Mouse (Mus musculus) CH12.LX (cell line): ENCODE results near the gene Hsdl1. TPM values are rescaled to one million over a fixed set of nuclear protein-coding genes. Genes with fewer than 3 reads are reported as not detected.
A peak's percentile ranks its signal among the peaks of the same experiment; 100 is the strongest.

Experiments used
- DNase-seq: peaks from one replicate; pipeline ENCODE4 v3.0.0-alpha.2; 2013; ENCODE audit errors: extremely low read depth
- H3K27ac ChIP-seq: 2 replicates; pipeline ENCODE4 v1.5.1; 2012; ENCODE audit warnings: low read depth, mild to moderate bottlenecking, control low read depth, moderate library complexity; ENCODE audit not compliant: insufficient read depth
- H3K27me3 ChIP-seq: replicated peaks from 2 replicates; pipeline ENCODE3; 2012; ENCODE audit warnings: inconsistent platforms
- H3K36me3 ChIP-seq, 2 experiments: replicated peaks in 1 of 2; 2 replicates each; pipeline versions ENCODE3 to v1.6.1; 2012; ENCODE audit warnings: inconsistent platforms in 1 of 2, low read length in 1 of 2, mild to moderate bottlenecking in 1 of 2, mixed read lengths in 1 of 2, moderate library complexity in 1 of 2; ENCODE audit not compliant: control insufficient read depth in 1 of 2, insufficient read depth in 1 of 2
- H3K4me1 ChIP-seq, 2 experiments: 2 replicates each; pipeline ENCODE4 v1.6.1; 2012; ENCODE audit warnings: inconsistent platforms in 1 of 2, moderate library complexity in 1 of 2; ENCODE audit not compliant: insufficient read depth in 2 of 2, control insufficient read depth in 1 of 2
- H3K4me2 ChIP-seq: 2 replicates; pipeline ENCODE4 v1.6.1; 2012; ENCODE audit warnings: low read depth, mild to moderate bottlenecking, control low read depth; ENCODE audit not compliant: poor library complexity, insufficient read depth, severe bottlenecking
- H3K4me3 ChIP-seq, 3 experiments: fragments of 150-350 bp in 1 of 3; sonication (generic) in 1 of 3; replicated peaks in 1 of 3; 2 replicates each; pipeline versions ENCODE3 to v1.5.1; 2011 to 2012; ENCODE audit warnings: low read depth in 2 of 3, low read length in 2 of 3, mild to moderate bottlenecking in 2 of 3, moderate library complexity in 2 of 3, control low read depth in 1 of 3, improper control_type of control experiment in 1 of 3, inconsistent platforms in 1 of 3, mixed read lengths in 1 of 3; ENCODE audit not compliant: poor library complexity in 1 of 3
- H3K79me2 ChIP-seq: replicated peaks from 2 replicates; pipeline ENCODE4 v1.6.1; 2012; ENCODE audit warnings: mild to moderate bottlenecking, moderate library complexity; ENCODE audit not compliant: control insufficient read depth, poor library complexity, insufficient read depth, severe bottlenecking; ENCODE audit errors: extremely low read depth
- H3K9ac ChIP-seq: 2 replicates; pipeline ENCODE4 v1.6.1; 2012; ENCODE audit warnings: low read depth, mild to moderate bottlenecking, control low read depth, moderate library complexity; ENCODE audit not compliant: insufficient read depth
- H3K9me3 ChIP-seq: replicated peaks from 2 replicates; pipeline ENCODE3; 2012; ENCODE audit warnings: low read length, inconsistent platforms, mixed read lengths
- BHLHE40 ChIP-seq: IDR thresholded peaks from 2 replicates; pipeline ENCODE4 v1.6.1; 2011; ENCODE audit warnings: mild to moderate bottlenecking, low read depth, low read length, improper control_type of control experiment
- CHD1 ChIP-seq: IDR thresholded peaks from 2 replicates; pipeline ENCODE4 v1.6.1; 2012; ENCODE audit warnings: low read depth, low read length, improper control_type of control experiment, inconsistent platforms
- CHD2 ChIP-seq: IDR thresholded peaks from 2 replicates; pipeline ENCODE4 v1.6.1; 2011; ENCODE audit warnings: low read length, improper control_type of control experiment
- CTCF ChIP-seq, 2 experiments: IDR thresholded peaks in 1 of 2; conservative IDR thresholded peaks in 1 of 2; 2 replicates each; pipeline ENCODE4 v1.5.1; 2011 to 2012; ENCODE audit warnings: low read depth in 2 of 2, low read length in 2 of 2, improper control_type of control experiment in 1 of 2, inconsistent platforms in 1 of 2, mild to moderate bottlenecking in 1 of 2, moderate library complexity in 1 of 2
- E2F4 ChIP-seq: IDR thresholded peaks from 2 replicates; pipeline ENCODE4 v1.6.1; 2011; ENCODE audit warnings: low read depth, low read length, improper control_type of control experiment; ENCODE audit not compliant: insufficient replicate concordance
- ELF1 ChIP-seq: IDR thresholded peaks from 2 replicates; pipeline ENCODE4 v1.6.1; 2014; ENCODE audit warnings: low read depth, mild to moderate bottlenecking, inconsistent platforms, low read length, improper control_type of control experiment
- EP300 ChIP-seq: IDR thresholded peaks from 2 replicates; pipeline ENCODE4 v1.6.1; 2011; ENCODE audit warnings: low read length, improper control_type of control experiment
- ETS1 ChIP-seq: conservative IDR thresholded peaks from 2 replicates; pipeline ENCODE4 v1.6.1; 2012; ENCODE audit warnings: low read depth, mild to moderate bottlenecking, inconsistent platforms, low read length, improper control_type of control experiment, moderate library complexity
- GABPA ChIP-seq: IDR thresholded peaks from 2 replicates; pipeline ENCODE4 v1.6.1; 2012; ENCODE audit warnings: low read depth, low read length, improper control_type of control experiment, inconsistent platforms; ENCODE audit not compliant: insufficient replicate concordance
- HCFC1 ChIP-seq: IDR thresholded peaks from 2 replicates; pipeline ENCODE4 v1.6.1; 2012; ENCODE audit warnings: low read depth, mild to moderate bottlenecking, inconsistent platforms, low read length, improper control_type of control experiment
- IRF4 ChIP-seq: IDR thresholded peaks from 2 replicates; pipeline ENCODE4 v1.6.1; 2014; ENCODE audit warnings: low read depth, mild to moderate bottlenecking, inconsistent platforms, low read length, improper control_type of control experiment
- JUN ChIP-seq: IDR thresholded peaks from 2 replicates; pipeline ENCODE4 v1.6.1; 2011; ENCODE audit warnings: low read depth, mild to moderate bottlenecking, low read length, improper control_type of control experiment, moderate library complexity; ENCODE audit not compliant: insufficient read depth
- JUND ChIP-seq: conservative IDR thresholded peaks from 2 replicates; pipeline ENCODE4 v1.6.1; 2011; ENCODE audit warnings: low read depth, low read length, improper control_type of control experiment
- KAT2A ChIP-seq: IDR thresholded peaks from 2 replicates; pipeline ENCODE4 v1.6.1; 2012; ENCODE audit warnings: low read length, improper control_type of control experiment, inconsistent platforms; ENCODE audit not compliant: insufficient replicate concordance
- MAFK ChIP-seq: IDR thresholded peaks from 2 replicates; pipeline ENCODE4 v1.6.1; 2011; ENCODE audit warnings: low read length, improper control_type of control experiment; ENCODE audit not compliant: insufficient replicate concordance
- MAX ChIP-seq: IDR thresholded peaks from 2 replicates; pipeline ENCODE4 v1.6.1; 2011; ENCODE audit warnings: low read length, improper control_type of control experiment
- MAZ ChIP-seq: IDR thresholded peaks from 2 replicates; pipeline ENCODE4 v1.6.1; 2012; ENCODE audit warnings: low read depth, mild to moderate bottlenecking, inconsistent platforms, low read length, improper control_type of control experiment, moderate library complexity
- MEF2A ChIP-seq: IDR thresholded peaks from 2 replicates; pipeline ENCODE4 v1.6.1; 2014; ENCODE audit warnings: low read depth, mild to moderate bottlenecking, inconsistent platforms, low read length, improper control_type of control experiment, borderline replicate concordance
- MXI1 ChIP-seq: IDR thresholded peaks from 2 replicates; pipeline ENCODE4 v1.6.1; 2011; ENCODE audit warnings: mild to moderate bottlenecking, low read depth, low read length, improper control_type of control experiment
- MYC ChIP-seq: IDR thresholded peaks from 2 replicates; pipeline ENCODE4 v1.6.1; 2011; ENCODE audit warnings: low read depth, mild to moderate bottlenecking, improper control_type of control experiment, low read length
- NELFE ChIP-seq: IDR thresholded peaks from 2 replicates; pipeline ENCODE4 v1.6.1; 2011; ENCODE audit warnings: low read depth, low read length, improper control_type of control experiment
- NRF1 ChIP-seq: IDR thresholded peaks from 2 replicates; pipeline ENCODE4 v1.6.1; 2014; ENCODE audit warnings: low read depth, mild to moderate bottlenecking, inconsistent platforms, low read length, improper control_type of control experiment, moderate library complexity
- PAX5 ChIP-seq: IDR thresholded peaks from 2 replicates; pipeline ENCODE4 v1.6.1; 2012; ENCODE audit warnings: low read length, inconsistent platforms, mixed read lengths
- POLR2A ChIP-seq: IDR thresholded peaks from 2 replicates; pipeline ENCODE4 v1.6.1; 2011; ENCODE audit warnings: low read depth, mild to moderate bottlenecking, improper control_type of control experiment, low read length
- POLR2AphosphoS2 ChIP-seq: IDR thresholded peaks from 2 replicates; pipeline ENCODE4 v1.6.1; 2011; ENCODE audit warnings: low read depth, low read length, improper control_type of control experiment
- RAD21 ChIP-seq: IDR thresholded peaks from 2 replicates; pipeline ENCODE4 v1.6.1; 2011; ENCODE audit warnings: low read depth, mild to moderate bottlenecking, low read length, improper control_type of control experiment, moderate library complexity
- SIN3A ChIP-seq: IDR thresholded peaks from 2 replicates; pipeline ENCODE4 v1.6.1; 2012; ENCODE audit warnings: low read length, improper control_type of control experiment, inconsistent platforms
- SMC3 ChIP-seq: IDR thresholded peaks from 2 replicates; pipeline ENCODE4 v1.6.1; 2011; ENCODE audit warnings: low read depth, low read length, improper control_type of control experiment
- TBP ChIP-seq: conservative IDR thresholded peaks from 2 replicates; pipeline ENCODE4 v1.6.1; 2011; ENCODE audit warnings: low read depth, low read length, improper control_type of control experiment
- TCF12 ChIP-seq: IDR thresholded peaks from 2 replicates; pipeline ENCODE4 v1.6.1; 2014; ENCODE audit warnings: low read depth, mild to moderate bottlenecking, inconsistent platforms, low read length, improper control_type of control experiment
- UBTF ChIP-seq: IDR thresholded peaks from 2 replicates; pipeline ENCODE4 v1.6.1; 2012; ENCODE audit warnings: low read depth, mild to moderate bottlenecking, inconsistent platforms, low read length, improper control_type of control experiment, moderate library complexity
- USF1 ChIP-seq: IDR thresholded peaks from 2 replicates; pipeline ENCODE4 v1.6.1; 2014; ENCODE audit warnings: low read depth, mild to moderate bottlenecking, inconsistent platforms, low read length, improper control_type of control experiment
- USF2 ChIP-seq: conservative IDR thresholded peaks from 2 replicates; pipeline ENCODE4 v1.6.1; 2011; ENCODE audit warnings: low read depth, low read length, improper control_type of control experiment
- ZC3H11A ChIP-seq: IDR thresholded peaks from 2 replicates; pipeline ENCODE4 v1.6.1; 2012; ENCODE audit warnings: low read depth, mild to moderate bottlenecking, inconsistent platforms, low read length, improper control_type of control experiment
- ZKSCAN1 ChIP-seq: IDR thresholded peaks from 2 replicates; pipeline ENCODE4 v1.6.1; 2012; ENCODE audit warnings: low read depth, inconsistent platforms, low read length, improper control_type of control experiment, borderline replicate concordance
- ZMIZ1 ChIP-seq: IDR thresholded peaks from 2 replicates; pipeline ENCODE4 v1.6.1; 2012; ENCODE audit warnings: low read depth, mild to moderate bottlenecking, inconsistent platforms, low read length, improper control_type of control experiment
- ZNF384 ChIP-seq: IDR thresholded peaks from 2 replicates; pipeline ENCODE4 v1.6.1; 2012; ENCODE audit warnings: low read depth, low read length, improper control_type of control experiment, inconsistent platforms
- dilution Hi-C: fragments of 300-500 bp; cut with MboI; formaldehyde crosslinking; loops from 2 replicates; pipeline ENCODE4 v1.14.3; 2020; ENCODE audit warnings: low sequenced_read_pairs; ENCODE audit not compliant: extremely low pct_unique_long_range_greater_than_20kb, extremely low pct_ligation_motif_present
- in situ Hi-C: fragments of 300-500 bp; cut with MboI; formaldehyde crosslinking; loops from 3 replicates; pipeline ENCODE4 v1.14.3; 2019; ENCODE audit warnings: low sequenced_read_pairs, low pct_ligation_motif_present, low pct_unique_long_range_greater_than_20kb, mixed read lengths
- polyA plus RNA-seq: library from polyadenylated mRNA; unstranded; fragments of >175 nt; gene quantifications from 2 replicates; pipeline ENCODE4 v1.2.1, GENCODE M21; 2012; ENCODE audit warnings: low read depth; ENCODE audit not compliant: insufficient read length
- total RNA-seq, 2 experiments: library from RNA; depleted of rRNA; stranded (reverse); fragments of 300-350 nt in 1 of 2; fragments of >200 nt in 1 of 2; gene quantifications; 2 replicates each; pipeline ENCODE4 v1.2.3; 2012 to 2014

Gene Hsdl1
- total RNA-seq (2012; rRNA removed) (11.6 and 13.6 TPM in 2 replicates), total RNA-seq (2014; rRNA removed) (8.2 and 8.6 TPM in 2 replicates), polyA plus RNA-seq (5.4 and 5.7 TPM in 2 replicates)

GRCm38 (mm10) chr8:119574437-119575365 lies at the start of gene Hsdl1, which contains the start of gene Dnaaf1:
Gene Hsdl1, minus strand, starts transcription at chr8:119575183.
Gene Dnaaf1, plus strand, starts transcription at chr8:119575235.
- H3K27me3 ChIP-seq: peaks cover 55% of the 10 kb centered on the region
- peak within 1 kb of the TSS; percentile 54 to 69 (median 66) for H3K4me3 ChIP-seq
- H3K9me3 ChIP-seq: no peaks in the 10 kb centered on the region
- peaks cover 0 to 2% of the 10 kb centered on the region in 2 experiments for H3K36me3 ChIP-seq
- H3K4me2 ChIP-seq: peak within 1 kb of the TSS; percentile 73
- peaks cover 3 to 17% of the 10 kb centered on the region in 2 experiments; a peak in 3 of 4 replicates for H3K4me1 ChIP-seq
- peak; percentile 83 for DNase-seq
- dilution Hi-C loops (no loop called here), in situ Hi-C loops (no loop called here)
- H3K79me2 ChIP-seq: no peaks in the 10 kb centered on the region
- H3K9ac ChIP-seq: peak within 1 kb of the TSS; percentile 36
- no peak within 1 kb of the TSS for H3K27ac ChIP-seq
- TF ChIP-seq GABPA (no peak), SIN3A (peak; percentile 69; the same call in 1 of the 2 replicates), PAX5 (no peak), USF2 (peak; percentile 62; the same call in 1 of the 2 replicates), ELF1 (peak; percentile 57; the same call in 1 of the 2 replicates), MAZ (peak; percentile 67; the same call in 1 of the 2 replicates), KAT2A (0 out of 2 replicates have a peak, but pooled peaks have one; percentile 23), CTCF (conservative IDR thresholded peaks at IDR 0.05 in 1 of 2, IDR thresholded peaks at IDR 0.05 in 1 of 2; ENCODE audit: low read depth in 2 of 2, low read length in 2 of 2) (no peak), SMC3 (no peak), UBTF (no peak), IRF4 (peak; percentile 62; the same call in 1 of the 2 replicates), MAFK (no peak), HCFC1 (peak; percentile 43), MAX (peak; percentile 77), TBP (no peak), POLR2AphosphoS2 (no peak), EP300 (no peak), ZNF384 (no peak), MEF2A (no peak), JUN (no peak), MXI1 (peak; percentile 96), ZMIZ1 (peak; percentile 55; the same call in 1 of the 2 replicates), NELFE (peak; percentile 73), CHD2 (no peak), CHD1 (no peak), BHLHE40 (peak; percentile 97), TCF12 (peak; percentile 57; the same call in 1 of the 2 replicates), ETS1 (0 out of 2 replicates have a peak, but pooled peaks have one; percentile 16), ZKSCAN1 (no peak), NRF1 (peak; percentile 94), JUND (no peak), E2F4 (no peak), POLR2A (peak; percentile 64; the same call in 1 of the 2 replicates), MYC (no peak), RAD21 (no peak), USF1 (peak; percentile 92), ZC3H11A (no peak)
